Mouse (Mus musculus) T-cell, adult 66 days (primary cell): Measurements from ENCODE around the gene Panx1. TPM values are rescaled to one million over a fixed set of nuclear protein-coding genes. Genes with fewer than 3 reads are reported as not detected.

ENCODE experiments used
- total RNA-seq, 2 experiments: library from RNA; stranded (reverse); gene quantifications; 3 replicates in 1 of 2; 4 replicates in 1 of 2; pipeline ENCODE4 v1.2.4; 2023

Gene Panx1
- total RNA-seq, result 10 to 100 TPM; 57.5 to 75.7 TPM

GRCm38 (mm10) chr9:15045084-15045669 is at the start of gene Panx1:
Panx1 (minus strand) TSS chr9:15045478.

Other genes starting within 250 kb of the Panx1 start
- gene Gpr83, start 185.3 kb downstream of the Panx1 start, total RNA-seq, result 1 to 10 TPM; 3.7 to 4.2 TPM
- gene Izumo1r, start 141.5 kb downstream of the Panx1 start, total RNA-seq, result 10 to 100 TPM; 36.6 to 42.0 TPM
- not detected for gene Hephl1, start 66.6 kb upstream of the Panx1 start, total RNA-seq
- not detected for gene Vstm5, start 193.6 kb upstream of the Panx1 start, total RNA-seq
- gene Med17, start 234.5 kb upstream of the Panx1 start, total RNA-seq, result 10 to 100 TPM; 54.2 to 55.3 TPM